ENCODE assay signal across 22 mouse cellular contexts in the genomic region with DNA sequence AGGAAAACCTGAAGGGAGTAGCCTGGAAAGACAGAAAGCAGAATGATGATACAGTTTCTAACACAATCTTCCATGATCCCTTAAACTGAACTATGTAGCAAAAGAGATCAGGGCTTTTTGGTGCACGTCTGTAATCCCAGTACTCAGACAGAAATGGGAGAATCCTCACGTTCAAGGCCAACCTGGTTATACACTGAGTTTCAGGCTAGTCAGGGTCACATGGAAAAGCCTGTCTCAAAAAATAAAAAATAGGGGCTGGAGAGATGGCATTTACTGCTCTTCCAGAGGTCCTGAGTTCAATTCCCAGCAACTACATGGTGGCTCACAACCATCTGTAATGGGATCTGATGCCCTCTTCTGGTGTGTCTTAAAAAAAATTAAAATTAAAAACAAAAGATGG. TPM values are rescaled to one million over a fixed set of nuclear protein-coding genes. Genes with fewer than 3 reads are reported as not detected.
"Had no signal": no experiment of that assay in that cellular context is flagged by ENCODE, and none has a peak within 500 bp of the region (broad histone marks: within the 10 kb centered on the region; RNA-seq: fewer than 3 reads in every experiment).

No protein-coding gene starts in this region.

- H3K9ac ChIP-seq: neural tube, embryonic 13.5 days; neural tube, embryonic 15.5 days; stomach, embryonic 15.5 days had no signal

- H3K4me1 ChIP-seq: neural tube, embryonic 13.5 days; neural tube, embryonic 15.5 days; stomach, embryonic 15.5 days had no signal

- H3K27ac ChIP-seq: neural tube, embryonic 13.5 days; neural tube, embryonic 15.5 days; stomach, embryonic 15.5 days; stomach, postnatal 0 days had no signal

- H3K27me3 ChIP-seq: neural tube, embryonic 13.5 days; neural tube, embryonic 15.5 days; stomach, embryonic 15.5 days had no signal

- H3K9me3 ChIP-seq: neural tube, embryonic 13.5 days; neural tube, embryonic 15.5 days; stomach, embryonic 15.5 days had no signal

- H3K36me3 ChIP-seq: neural tube, embryonic 13.5 days; neural tube, embryonic 15.5 days; stomach, embryonic 15.5 days had no signal

- H3K4me3 ChIP-seq: neural tube, embryonic 13.5 days; neural tube, embryonic 15.5 days; stomach, embryonic 15.5 days had no signal

- DNase-seq: retina, postnatal 1 day; right cerebral cortex, adult 18-20 months; right cerebral cortex, postnatal 14 days; right cerebral cortex, postnatal 25 days; right cerebral cortex, postnatal 4 days; spleen, adult 18-20 months; thymus, adult 18-20 months; thymus, adult 2 months; thymus, postnatal 14 days; thymus, postnatal 25 days; thymus, postnatal 36 days; thymus, postnatal 4 days had no signal

RNA-seq across cellular contexts. Expression of gene Sh2d7, which starts 48.4 kb away (rescaled TPM):
- total RNA-seq: neutrophil, adult 5-6 weeks had no signal
- polyA plus RNA-seq: neural tube, embryonic 13.5 days; neural tube, embryonic 14.5 days; neural tube, embryonic 15.5 days; spleen, adult 2 months; stomach, embryonic 14.5 days; stomach, embryonic 15.5 days; stomach, embryonic 16.5 days; urinary bladder, adult 2 months had no signal
